Mouse (Mus musculus) retina, postnatal 1 day (tissue): ENCODE results near the gene Rbm20.
"Not testable (repeated sequence)": the region's sequence is repeated elsewhere in the genome, so short reads cannot be mapped to it uniquely, and the experiment has no call there.

Experiments used
- DNase-seq: peaks from one replicate; pipeline ENCODE4 v3.0.0-alpha.2; 2012

Rbm20 gene

DNA sequence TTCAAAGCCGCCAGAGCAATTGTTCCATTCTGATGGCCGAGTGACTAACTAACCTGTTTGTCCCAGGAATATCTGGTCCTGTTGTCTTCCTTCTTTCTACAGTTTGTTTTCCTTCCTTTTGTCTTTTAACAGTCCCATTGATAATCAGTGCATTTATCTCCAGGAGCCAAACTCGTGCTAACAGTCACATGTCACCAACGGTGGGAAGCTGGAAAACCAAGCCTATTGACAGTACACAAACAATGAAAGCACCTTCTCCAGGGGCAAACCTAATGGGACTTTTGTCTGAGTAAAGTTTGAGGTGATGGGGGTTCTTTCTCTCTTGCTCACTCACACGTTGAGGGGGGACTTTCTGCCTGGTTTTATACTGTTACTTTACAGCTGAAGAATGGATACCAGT lies 213.2 kb downstream of the Rbm20 start:
- DNase-seq, result no peak

DNA sequence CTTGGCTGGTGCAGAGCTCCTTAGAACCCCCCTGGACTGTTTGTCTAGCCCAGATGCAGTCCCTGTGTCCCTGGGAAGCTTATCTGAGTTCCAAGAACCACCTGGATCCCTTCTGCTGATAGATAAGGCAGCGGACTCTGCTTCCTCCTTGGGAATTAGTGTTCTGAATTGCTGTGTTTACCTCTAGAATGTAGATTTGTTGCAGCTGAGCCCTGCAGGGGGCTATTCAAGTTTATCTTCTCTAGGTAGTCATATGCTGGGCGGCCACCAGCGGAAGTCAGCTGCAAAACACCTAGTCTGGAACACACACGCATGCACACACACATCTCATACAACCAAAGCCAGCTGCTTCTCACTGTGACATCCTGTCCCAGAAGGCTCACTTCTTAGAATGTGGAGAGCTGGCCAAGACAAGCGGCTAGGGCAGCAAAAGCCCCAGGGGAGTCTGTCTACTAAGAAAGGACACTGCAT lies 213.7 kb downstream of the Rbm20 start:
- DNase-seq, result no peak

DNA sequence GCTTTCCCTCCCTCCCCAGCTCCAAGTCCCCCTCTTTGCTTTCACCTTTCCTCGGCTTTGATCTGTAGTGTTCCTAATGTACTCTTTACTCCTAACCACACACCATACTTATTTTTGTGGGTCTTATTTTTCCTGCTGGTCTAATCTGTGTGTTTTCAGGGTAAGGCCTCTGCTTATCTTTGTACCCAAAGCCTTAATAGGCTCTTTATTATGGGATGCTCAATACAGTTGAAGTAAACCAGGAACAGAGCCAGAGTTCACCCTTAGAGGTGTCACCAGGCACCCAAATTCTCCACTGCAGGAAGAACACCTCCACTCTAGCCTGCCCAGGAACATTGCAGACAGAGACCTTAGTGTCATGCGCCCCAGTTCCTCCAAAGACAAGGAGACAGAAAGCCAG lies 214.5 kb downstream of the Rbm20 start:
- DNase-seq, result no peak

- DNase-seq, result no peak
These were observed 215.0 kb downstream of the Rbm20 start, which contains the start of gene Pdcd4 for GRCm38 (mm10) chr19:53892061-53892460. Pdcd4 (plus strand) TSS chr19:53892231.

- no peak for DNase-seq
These were observed 215.8 kb downstream of the Rbm20 start for GRCm38 (mm10) chr19:53892838-53893359.

DNA sequence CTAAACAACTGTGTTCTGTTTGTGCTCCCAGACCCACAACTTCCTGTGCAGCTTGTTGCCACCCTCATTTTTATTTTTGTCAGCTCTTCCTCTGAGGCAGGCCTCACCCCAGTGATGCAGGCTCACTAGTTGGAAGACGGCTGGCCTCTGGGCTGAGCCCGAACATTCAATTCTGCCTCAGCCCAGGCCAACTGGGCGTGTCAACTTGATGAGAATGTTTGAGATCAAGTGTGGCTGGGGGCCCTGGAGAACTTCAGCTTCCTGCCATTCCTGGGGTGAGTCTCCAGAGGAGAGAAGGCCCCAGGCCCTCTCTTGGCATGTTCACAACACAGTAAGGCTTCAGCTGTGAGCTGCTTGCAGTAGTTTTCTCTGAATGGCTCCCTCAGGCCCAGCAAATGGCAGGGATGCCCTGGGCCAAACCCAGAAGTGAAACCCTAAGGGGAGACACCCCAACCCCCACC lies 216.6 kb downstream of the Rbm20 start:
- no peak for DNase-seq

DNA sequence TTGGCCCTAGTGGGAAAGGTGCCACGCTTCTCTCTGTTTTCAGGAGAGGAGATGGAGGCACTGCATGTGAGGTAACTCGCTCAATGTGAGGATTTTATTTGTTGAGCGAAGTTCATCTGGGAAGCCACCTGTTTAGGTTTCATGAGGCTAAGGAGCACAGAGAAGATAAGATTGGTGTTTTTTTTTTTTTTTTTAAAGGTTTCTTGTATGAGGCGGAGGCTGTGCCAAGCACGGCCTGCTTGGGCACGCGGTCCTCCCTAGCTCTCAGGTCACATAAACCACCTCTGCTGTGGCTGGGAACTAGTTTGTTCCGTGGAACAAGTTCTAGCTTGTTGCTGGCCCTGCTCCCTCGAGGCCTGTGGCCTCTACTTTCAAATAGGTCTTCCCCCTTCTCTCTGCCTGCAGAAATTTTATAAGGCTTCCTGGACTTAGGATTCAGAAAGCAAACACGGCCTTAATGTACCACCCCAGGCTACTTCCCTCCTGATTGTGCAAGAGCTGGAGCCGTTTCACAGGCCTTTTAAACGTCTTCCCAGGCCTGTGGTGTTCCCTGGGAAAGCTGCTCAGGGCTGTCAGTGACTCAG lies 217.5 kb downstream of the Rbm20 start:
- no peak for DNase-seq

DNA sequence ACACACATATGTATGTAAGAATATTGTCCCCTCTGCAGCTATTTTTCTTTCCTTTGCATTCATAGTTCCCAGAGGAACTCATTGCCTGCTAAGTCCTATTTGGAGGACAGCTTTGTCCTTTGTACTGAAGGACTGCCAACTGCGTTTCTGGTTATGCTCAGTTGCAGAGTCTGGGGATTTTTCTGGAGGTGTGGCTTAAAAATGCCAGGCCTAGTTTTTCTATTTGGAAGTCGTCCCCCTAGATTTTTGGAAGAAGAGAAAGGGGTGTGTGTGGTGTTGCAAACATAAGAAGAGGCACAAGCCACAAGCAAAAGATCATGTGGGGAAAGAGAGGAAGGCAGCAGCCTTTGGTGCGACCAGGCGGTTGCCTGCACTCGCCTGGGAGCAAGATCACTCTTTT lies 220.9 kb downstream of the Rbm20 start:
- DNase-seq, result no peak

DNA sequence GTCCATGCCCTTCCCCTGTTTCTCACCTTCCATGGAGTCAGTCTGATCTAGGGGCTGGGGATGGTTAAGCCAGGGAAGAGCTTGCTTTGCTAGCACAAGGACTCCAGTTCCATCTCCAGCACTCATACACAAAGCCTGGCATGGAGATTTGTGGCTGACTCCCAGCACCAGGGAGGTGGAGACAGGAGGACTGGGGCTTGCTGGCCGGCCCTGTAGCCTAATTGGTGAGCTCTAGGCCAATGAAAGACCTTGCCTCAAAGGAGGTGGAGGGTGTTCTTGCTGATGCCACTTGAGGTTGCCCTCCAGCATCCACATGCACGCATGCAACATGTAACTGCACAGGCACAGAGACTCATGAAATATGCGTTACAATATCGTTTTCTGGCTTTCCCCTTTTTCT lies 221.4 kb downstream of the Rbm20 start:
- DNase-seq, result no peak

DNA sequence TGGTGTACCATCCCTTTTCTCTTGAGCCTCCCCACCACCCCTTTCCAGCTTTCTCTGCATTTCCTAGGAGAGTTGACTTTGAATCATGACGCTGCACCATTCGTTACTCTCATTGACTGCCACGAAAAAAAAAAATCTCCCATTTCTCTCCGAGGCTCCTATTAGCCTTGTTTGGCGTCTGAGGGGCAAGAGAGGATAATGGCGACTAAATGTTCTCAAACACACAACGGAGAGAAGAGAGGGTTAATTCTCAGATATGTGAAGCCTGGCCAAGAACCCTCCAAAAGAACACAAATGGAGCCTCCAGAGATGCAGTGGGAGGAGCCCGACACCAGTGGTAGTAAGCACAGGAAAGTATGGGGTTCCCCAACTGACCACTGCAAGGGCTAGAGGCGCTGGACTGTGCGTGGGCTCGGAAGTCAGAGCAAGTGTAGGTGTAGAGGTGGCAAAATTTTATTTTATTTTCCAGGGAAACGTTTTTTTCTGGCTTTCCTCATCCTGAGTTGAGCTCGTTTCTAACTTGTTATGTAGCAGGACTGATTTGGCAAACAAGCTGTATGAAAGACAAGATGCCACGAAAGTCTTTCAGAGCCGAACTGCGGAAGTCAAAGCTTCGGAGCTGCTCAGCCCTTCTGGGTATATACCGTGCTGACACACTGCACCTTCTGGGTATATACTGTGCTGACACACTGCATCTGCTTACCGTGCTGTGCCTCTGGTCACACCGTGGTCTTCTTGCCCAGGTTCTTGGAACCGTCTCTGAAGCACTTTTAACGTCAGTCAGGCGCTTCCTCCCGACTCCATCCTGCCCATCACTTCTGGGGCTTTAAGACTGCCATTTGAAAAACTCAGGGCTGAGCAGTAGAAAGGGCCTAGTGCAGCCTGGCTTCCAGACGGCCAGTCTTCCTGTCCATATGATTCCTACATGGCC lies 222.1 kb downstream of the Rbm20 start:
- no peak for DNase-seq

- no peak for DNase-seq
These were observed 223.0 kb downstream of the Rbm20 start for GRCm38 (mm10) chr19:53899941-53900610.

GRCm38 (mm10) chr19:53901931-53902738 lies 225.0 kb downstream of the Rbm20 start:
- no peak for DNase-seq

DNA sequence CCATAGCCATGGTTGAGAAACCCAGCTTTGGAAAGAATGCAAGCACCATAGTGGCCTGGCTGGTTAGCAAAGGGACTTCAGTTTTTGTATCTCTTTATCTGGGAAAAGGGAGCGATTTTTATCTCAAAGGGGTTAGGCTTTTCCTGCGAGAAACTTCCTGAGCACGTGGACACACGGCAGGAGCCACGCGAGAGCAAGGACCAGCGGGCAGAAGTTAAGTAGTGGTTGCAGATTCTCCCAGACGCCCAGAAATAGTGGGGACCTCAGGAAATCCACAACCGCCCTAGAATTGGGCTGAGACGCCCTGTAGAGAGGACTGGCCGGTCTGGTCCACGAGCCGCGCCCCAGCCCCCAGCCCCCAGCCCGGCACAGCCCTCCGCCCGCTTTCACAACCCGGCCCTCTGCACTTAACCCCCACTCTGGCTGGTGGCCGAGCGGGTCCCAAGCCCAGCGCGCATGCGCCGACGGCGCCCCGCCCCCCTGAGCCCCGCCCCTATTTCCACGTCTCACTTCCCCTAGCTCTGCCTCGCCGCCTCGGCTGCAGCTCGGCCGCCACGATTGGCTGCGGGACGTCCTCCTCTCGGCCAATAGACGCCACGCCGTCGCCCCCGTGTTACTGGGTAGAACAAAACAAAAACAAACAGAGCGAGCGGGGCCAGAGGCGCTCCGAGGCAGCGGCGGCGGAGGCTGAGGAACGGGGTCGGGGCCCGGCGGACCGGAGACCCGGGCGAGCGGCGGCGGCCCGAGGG lies 225.8 kb downstream of the Rbm20 start:
- peak; percentile 99 for DNase-seq

GRCm38 (mm10) chr19:53903507-53904321 lies 226.6 kb downstream of the Rbm20 start:
- DNase-seq, result peak; percentile 56

- DNase-seq, result no peak
These were observed 227.9 kb downstream of the Rbm20 start for GRCm38 (mm10) chr19:53904833-53905480.

- DNase-seq, result peak; percentile 27
These were observed 229.1 kb downstream of the Rbm20 start for GRCm38 (mm10) chr19:53906033-53906702.

DNA sequence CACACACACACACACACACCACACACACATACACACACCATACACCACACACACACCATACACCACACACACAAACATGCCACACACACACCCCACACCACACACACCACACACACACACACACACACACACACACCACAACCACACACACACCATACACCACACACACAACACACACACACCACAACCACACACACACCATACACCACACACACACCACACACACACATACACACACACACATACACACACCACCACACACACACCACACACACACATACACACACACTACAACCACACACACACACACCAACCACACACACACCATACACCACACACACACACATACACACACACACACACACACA lies 229.6 kb downstream of the Rbm20 start:
- DNase-seq, result not testable (repeated sequence)

DNA sequence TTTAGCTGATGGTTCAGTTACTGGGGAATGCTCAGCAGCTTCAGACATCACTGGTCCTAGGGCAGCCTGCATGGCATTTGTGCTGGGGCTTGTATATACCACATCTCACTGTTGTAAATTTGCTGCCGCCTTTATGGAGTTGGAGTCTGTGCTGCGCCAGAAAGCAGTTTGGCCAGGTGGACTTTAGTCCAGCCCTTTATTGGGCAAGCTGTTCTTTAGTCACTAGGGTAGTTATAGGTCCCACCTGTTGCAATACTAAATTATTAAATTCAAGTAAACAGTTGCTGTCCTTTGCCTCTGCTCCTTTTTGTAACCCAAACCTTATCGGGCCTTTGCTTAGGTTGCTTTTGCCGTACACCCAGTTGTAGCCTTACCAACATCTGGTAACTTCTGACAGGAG lies 237.8 kb downstream of the Rbm20 start:
- no peak for DNase-seq
